Mouse (Mus musculus) layer of hippocampus, postnatal 36 days (tissue): ENCODE data around the gene Hps6. TPM values are rescaled to one million over a fixed set of nuclear protein-coding genes. Genes with fewer than 3 reads are reported as not detected.

Source experiments
- DNase-seq, 2 experiments: peaks; one replicate each; pipeline ENCODE4 v3.0.0; 2022
- total RNA-seq, 2 experiments: library from RNA; stranded (reverse); gene quantifications; 2 replicates each; pipeline ENCODE4 v1.2.3; 2021

The Hps6 gene
- total RNA-seq, 2 experiments from 2014 or later: 5.7 to 7.3 TPM

DNA sequence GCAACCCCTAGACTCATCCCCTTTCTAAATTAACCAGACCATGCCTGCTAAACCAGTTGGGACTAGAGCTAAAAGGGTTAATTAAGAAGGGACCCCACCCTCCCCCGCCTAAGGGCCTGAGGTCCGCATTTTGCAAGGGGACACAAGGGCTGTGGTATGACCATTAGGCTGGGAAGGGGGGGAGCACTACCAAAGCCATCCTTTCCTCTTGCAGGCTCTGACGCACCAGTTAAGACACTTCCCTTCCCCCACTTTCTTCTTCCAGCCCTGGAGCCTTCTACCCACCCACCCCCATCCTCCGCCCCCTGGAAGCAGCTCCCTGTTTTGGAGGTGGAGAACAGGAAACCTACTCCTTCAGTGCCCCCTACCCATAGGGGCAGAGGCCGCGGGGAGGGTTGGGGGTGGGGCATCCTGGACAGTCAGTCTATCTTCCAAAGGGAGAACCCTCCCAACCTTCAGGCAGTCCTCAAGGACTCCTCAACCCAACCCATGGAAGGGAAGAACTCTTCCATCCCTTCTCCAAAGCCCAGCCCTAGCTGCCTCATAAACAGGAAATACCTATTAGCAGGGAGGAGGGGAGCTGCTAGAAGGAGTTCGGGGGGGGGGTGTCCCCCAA, 42.5 kb downstream of the Hps6 start:
- no peak for DNase-seq

DNA sequence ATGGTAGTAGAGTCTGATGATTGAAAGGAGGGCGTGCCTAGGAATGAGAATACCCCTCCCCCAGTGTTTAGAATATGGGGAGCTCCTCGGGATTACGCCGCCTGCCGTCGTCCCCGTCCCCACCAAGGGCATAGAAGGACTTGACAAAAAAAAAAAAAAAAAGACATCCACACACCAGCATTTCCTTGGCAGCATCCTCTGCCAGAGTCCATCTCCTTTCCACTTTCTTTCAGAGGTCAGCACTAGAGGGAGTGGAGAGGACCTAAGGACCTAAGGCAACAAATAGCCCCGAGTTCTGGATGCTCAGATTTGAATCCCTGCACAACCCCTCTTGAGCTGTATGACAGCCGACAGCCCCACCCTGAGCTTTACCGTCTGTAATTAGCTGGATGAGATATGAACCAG, 43.3 kb downstream of the Hps6 start:
- DNase-seq: no peak

DNA sequence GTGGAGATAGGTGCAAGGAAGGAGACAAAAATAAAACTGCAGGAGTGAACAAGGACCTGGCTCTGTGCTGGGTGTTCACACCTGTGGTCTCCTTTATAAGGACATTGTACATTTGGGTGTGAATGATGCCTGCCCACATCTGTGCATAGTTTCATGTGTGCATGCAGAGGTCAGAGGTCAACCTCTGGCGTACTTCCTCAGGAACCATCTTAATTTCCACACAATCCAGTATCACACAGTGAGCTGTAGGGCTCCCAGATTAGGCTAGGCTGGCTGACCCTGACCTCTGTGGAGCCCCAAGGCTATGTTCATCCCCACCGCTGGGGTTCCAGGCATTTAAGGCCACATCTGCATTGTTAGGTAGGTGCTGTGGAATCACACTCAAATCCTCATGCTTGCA, 44.1 kb downstream of the Hps6 start:
- DNase-seq: no peak

DNA sequence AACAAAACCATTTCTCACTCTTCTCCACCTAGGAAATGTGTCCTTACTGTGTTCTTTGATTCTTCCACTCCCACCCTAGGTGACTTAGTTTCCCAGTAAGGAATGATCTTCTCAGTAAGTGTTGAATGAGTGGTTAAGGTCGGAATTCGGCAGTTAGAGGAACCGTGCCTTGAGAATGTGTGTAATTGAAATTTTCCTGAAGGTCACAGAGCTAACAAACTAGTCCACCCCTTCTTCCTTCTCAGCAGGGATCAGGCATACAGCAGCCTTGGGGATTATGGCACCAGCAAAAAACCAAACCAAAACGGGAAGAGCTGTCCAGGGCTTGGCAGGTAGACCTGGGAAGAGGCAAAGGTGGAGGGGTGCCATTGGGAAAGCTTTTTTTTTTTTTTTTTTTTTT, 45.8 kb downstream of the Hps6 start:
- no peak for DNase-seq

DNA sequence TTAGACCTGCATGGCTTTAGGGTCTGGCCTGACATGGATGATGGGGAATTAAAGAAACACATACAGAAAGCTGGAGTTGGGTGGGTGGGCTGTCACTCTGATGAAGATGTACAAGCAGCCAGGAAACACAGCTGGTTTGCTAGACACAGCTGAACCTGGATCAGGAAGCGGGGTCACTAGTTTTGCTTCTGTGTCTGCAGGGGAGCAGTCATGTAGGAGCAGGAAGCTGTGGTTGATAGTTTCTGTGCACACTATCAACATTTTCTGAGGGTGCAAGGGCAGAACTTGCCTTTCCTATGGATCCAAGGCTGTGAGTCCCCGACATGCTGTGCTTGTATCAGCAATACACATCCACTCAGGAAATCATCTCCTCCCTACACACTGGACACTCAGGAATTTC, 47.2 kb downstream of the Hps6 start:
- no peak for DNase-seq

Other genes starting within 250 kb of the Hps6 start
- 100 to 1,000 TPM; 163 to 171 TPM for gene Mgea5, start 219.7 kb upstream of the Hps6 start, total RNA-seq
- 100 to 1,000 TPM; 228 to 229 TPM for gene Kcnip2, start 187.4 kb upstream of the Hps6 start, total RNA-seq
- gene Armh3, start 5.0 kb upstream of the Hps6 start, total RNA-seq: 10 to 100 TPM; 20.3 to 22.4 TPM
- gene Pprc1, start 41.4 kb downstream of the Hps6 start, total RNA-seq: 10 to 100 TPM; 29.7 to 30.9 TPM
- gene Ldb1, start 41.7 kb downstream of the Hps6 start, total RNA-seq: 100 to 1,000 TPM; 107 to 114 TPM
- 10 to 100 TPM; 46.3 to 49.3 TPM for gene Nolc1, start 72.4 kb downstream of the Hps6 start, total RNA-seq
- not detected for gene Elovl3, start 128.4 kb downstream of the Hps6 start, total RNA-seq
- gene Pitx3, start 144.8 kb downstream of the Hps6 start, total RNA-seq: not detected
- gene Gbf1, start 149.0 kb downstream of the Hps6 start, total RNA-seq: 10 to 100 TPM; 95.3 to 96.3 TPM